Comparison of ENCODE assay signal across 17 mouse cellular contexts in genomic region chr15:97754476-97754875, GRCm38 (mm10). TPM values are rescaled to one million over a fixed set of nuclear protein-coding genes. Genes with fewer than 3 reads are reported as not detected.
A peak's percentile ranks its signal among the peaks of the same experiment; 100 is the strongest.
DNase-seq lines count a peak whose midpoint lies in the region; ATAC-seq lines count a peak whose summit lies in the region.
"Had no signal": no experiment of that assay in that cellular context is flagged by ENCODE, and none has a peak within 500 bp of the region (broad histone marks: within the 10 kb centered on the region; RNA-seq: fewer than 3 reads in every experiment).

No protein-coding gene starts in this region.

- H3K4me2 ChIP-seq in heart, embryonic 16.5 days (ENCODE audit: low read depth, low read length): no peak overlapping the region
- H3K4me2 ChIP-seq in midbrain, embryonic 15.5 days: no peak overlapping the region
- no peak overlapping the region for H3K4me2 ChIP-seq in limb, embryonic 13.5 days (replicated peaks)
- no peak overlapping the region for H3K4me2 ChIP-seq in hindbrain, embryonic 14.5 days (replicated peaks)
- H3K4me2 ChIP-seq: heart, embryonic 11.5 days; midbrain, embryonic 13.5 days had no signal

- no peak overlapping the region; the same call in 1 of the 2 replicates for H3K27ac ChIP-seq in heart, embryonic 16.5 days (ENCODE audit: low read length)
- peak overlapping the region; percentile 57; the same call in 1 of the 2 replicates for H3K27ac ChIP-seq in midbrain, embryonic 10.5 days (replicated peaks)
- no peak overlapping the region for H3K27ac ChIP-seq in midbrain, embryonic 15.5 days
- 0 out of 2 replicates have a peak overlapping the region, but pooled peaks have one; percentile 12 for H3K27ac ChIP-seq in brown adipose tissue, adult 24 weeks (replicated peaks; ENCODE audit: low read depth, low read length)
- peak overlapping the region; percentile 55; the same call in 1 of the 2 replicates for H3K27ac ChIP-seq in limb, embryonic 13.5 days
- no peak overlapping the region for H3K27ac ChIP-seq in hindbrain, embryonic 14.5 days
- H3K27ac ChIP-seq: liver, embryonic 14.5 days; midbrain, embryonic 13.5 days had no signal

- no peaks in the 10 kb centered on the region for H3K27me3 ChIP-seq in heart, embryonic 16.5 days (ENCODE audit: control insufficient read depth, insufficient read depth, low read length)
- no peaks in the 10 kb centered on the region for H3K27me3 ChIP-seq in midbrain, embryonic 10.5 days (ENCODE audit: low read depth, poor library complexity, severe bottlenecking)
- no peaks in the 10 kb centered on the region for H3K27me3 ChIP-seq in midbrain, embryonic 15.5 days (replicated peaks)
- H3K27me3 ChIP-seq in limb, embryonic 13.5 days: no peaks in the 10 kb centered on the region
- no peaks in the 10 kb centered on the region for H3K27me3 ChIP-seq in hindbrain, embryonic 14.5 days (ENCODE audit: control insufficient read depth, insufficient read depth, low read length)
- H3K27me3 ChIP-seq: midbrain, embryonic 13.5 days had no signal

- H3K4me1 ChIP-seq in heart, embryonic 16.5 days (ENCODE audit: control insufficient read depth, insufficient read depth, low read length): peaks cover 33% of the 10 kb centered on the region
- H3K4me1 ChIP-seq in midbrain, embryonic 10.5 days: peaks cover 37% of the 10 kb centered on the region
- peaks cover 18% of the 10 kb centered on the region; the same call in 1 of the 2 replicates for H3K4me1 ChIP-seq in midbrain, embryonic 15.5 days
- peaks cover 16% of the 10 kb centered on the region for H3K4me1 ChIP-seq in brown adipose tissue, adult 24 weeks (ENCODE audit: control insufficient read depth, insufficient read depth, insufficient read length, low read length)
- peaks cover 39% of the 10 kb centered on the region for H3K4me1 ChIP-seq in limb, embryonic 13.5 days
- peaks cover 12% of the 10 kb centered on the region for H3K4me1 ChIP-seq in hindbrain, embryonic 14.5 days (replicated peaks; ENCODE audit: control insufficient read depth, insufficient read depth, low read length)

- no peak overlapping the region for H3K4me3 ChIP-seq in heart, embryonic 16.5 days (ENCODE audit: low read length)
- no peak overlapping the region for H3K4me3 ChIP-seq in midbrain, embryonic 10.5 days
- H3K4me3 ChIP-seq in midbrain, embryonic 15.5 days: no peak overlapping the region
- no peak overlapping the region for H3K4me3 ChIP-seq in brown adipose tissue, adult 24 weeks (ENCODE audit: insufficient read depth, low read depth, low read length)
- no peak overlapping the region for H3K4me3 ChIP-seq in limb, embryonic 13.5 days
- H3K4me3 ChIP-seq in hindbrain, embryonic 14.5 days (replicated peaks; ENCODE audit: low read length): no peak overlapping the region
- H3K4me3 ChIP-seq: midbrain, embryonic 13.5 days had no signal

- 34% methylated on average over 6 of the region's 6 CpGs for WGBS in heart, embryonic 16.5 days
- WGBS in midbrain, embryonic 10.5 days: 87% methylated on average over 6 of the region's 6 CpGs
- 75% methylated on average over 6 of the region's 6 CpGs for WGBS in midbrain, embryonic 15.5 days
- WGBS in limb, embryonic 13.5 days: 67% methylated on average over 6 of the region's 6 CpGs
- 64% methylated on average over 6 of the region's 6 CpGs for WGBS in hindbrain, embryonic 14.5 days

- H3K9ac ChIP-seq in heart, embryonic 16.5 days (ENCODE audit: low read length): peak overlapping the region; percentile 23; the same call in 1 of the 2 replicates
- H3K9ac ChIP-seq in midbrain, embryonic 15.5 days: no peak overlapping the region
- peak overlapping the region; percentile 35; the same call in 1 of the 2 replicates for H3K9ac ChIP-seq in limb, embryonic 13.5 days
- H3K9ac ChIP-seq in hindbrain, embryonic 14.5 days: no peak overlapping the region
- H3K9ac ChIP-seq: liver, embryonic 14.5 days; midbrain, embryonic 13.5 days had no signal

- intact Hi-C loops in heart, postnatal 36 days (cut with DNase I): no loop called here

- DNase-seq in heart, postnatal 36 days: no peak
- no peak for DNase-seq in midbrain, embryonic 10.5 days (ENCODE audit: low spot score)
- no peak for DNase-seq in cerebellum, adult 11-12 months
- DNase-seq in hindbrain, embryonic 14.5 days (ENCODE audit: low spot score): no peak
- DNase-seq: adrenal gland, adult 2 months; cerebellum, postnatal 10 days; lung, postnatal 36 days; right cerebral cortex, postnatal 4 days had no signal

- no peaks in the 10 kb centered on the region for H3K9me3 ChIP-seq in heart, embryonic 16.5 days (replicated peaks; ENCODE audit: control insufficient read depth, low read length)
- no peaks in the 10 kb centered on the region for H3K9me3 ChIP-seq in midbrain, embryonic 10.5 days (replicated peaks)
- H3K9me3 ChIP-seq in midbrain, embryonic 15.5 days: no peaks in the 10 kb centered on the region
- H3K9me3 ChIP-seq in limb, embryonic 13.5 days: no peaks in the 10 kb centered on the region
- no peaks in the 10 kb centered on the region for H3K9me3 ChIP-seq in hindbrain, embryonic 14.5 days (ENCODE audit: control insufficient read depth, low read length)
- H3K9me3 ChIP-seq: midbrain, embryonic 13.5 days had no signal

- no peaks in the 10 kb centered on the region; the same call in 1 of the 2 replicates for H3K36me3 ChIP-seq in heart, embryonic 16.5 days (ENCODE audit: control insufficient read depth, insufficient read depth)
- no peaks in the 10 kb centered on the region for H3K36me3 ChIP-seq in midbrain, embryonic 10.5 days
- H3K36me3 ChIP-seq in midbrain, embryonic 15.5 days (replicated peaks): no peaks in the 10 kb centered on the region; the same call in 1 of the 2 replicates
- H3K36me3 ChIP-seq in limb, embryonic 13.5 days: peaks cover 16% of the 10 kb centered on the region
- H3K36me3 ChIP-seq in hindbrain, embryonic 14.5 days (replicated peaks; ENCODE audit: control insufficient read depth, insufficient read depth): no peaks in the 10 kb centered on the region
- H3K36me3 ChIP-seq: midbrain, embryonic 13.5 days had no signal

- ATAC-seq in heart, embryonic 16.5 days (replicated peaks; ENCODE audit: extremely low read depth, insufficient read depth, low FRiP score): no peak
- ATAC-seq in midbrain, embryonic 15.5 days (replicated peaks): no peak
- no peak for ATAC-seq in limb, embryonic 13.5 days (ENCODE audit: low FRiP score, low read depth)
- no peak for ATAC-seq in hindbrain, embryonic 14.5 days (ENCODE audit: low FRiP score)
- ATAC-seq: midbrain, embryonic 13.5 days had no signal

RNA-seq across cellular contexts. Expression of gene Rapgef3, which starts 13.3 kb away (rescaled TPM):
- polyA plus RNA-seq in heart, embryonic 16.5 days (2015; fragmentation: Nextera tagmentation; extraction: Ambion mirVana): 26.3 and 28.7 TPM in 2 replicates
- 10 to 100 TPM; 25.4 to 27.4 TPM for total RNA-seq in heart, postnatal 36 days (2021)
- polyA plus RNA-seq in midbrain, embryonic 10.5 days (2016; fragmentation: Nextera tagmentation; extraction: Ambion mirVana): 5.3 and 6.0 TPM in 2 replicates
- polyA plus RNA-seq in midbrain, embryonic 15.5 days (2015; fragmentation: Nextera tagmentation; extraction: Ambion mirVana): 15.4 and 16.8 TPM in 2 replicates
- 6.1 and 6.6 TPM in 2 replicates for polyA plus RNA-seq in brown adipose tissue, adult 24 weeks (2012; ENCODE audit: insufficient read depth, insufficient read length, missing spikeins)
- polyA plus RNA-seq in limb, embryonic 13.5 days (2015; fragmentation: Nextera tagmentation; extraction: Ambion mirVana): 10.9 and 11.2 TPM in 2 replicates
- polyA plus RNA-seq in hindbrain, embryonic 14.5 days (2014; fragmentation: Nextera tagmentation; extraction: Ambion mirVana): 7.3 and 9.6 TPM in 2 replicates

RNA-seq across cellular contexts. Expression of gene Endou, which starts 23.3 kb away (rescaled TPM):
- polyA plus RNA-seq in heart, embryonic 16.5 days (2015; fragmentation: Nextera tagmentation; extraction: Ambion mirVana): 2.8 and 9.6 TPM in 2 replicates
- total RNA-seq in heart, postnatal 36 days (2021): 1 to 10 TPM; 1.3 to 2.2 TPM
- polyA plus RNA-seq in midbrain, embryonic 10.5 days (2016; fragmentation: Nextera tagmentation; extraction: Ambion mirVana): 0.12 and 0.26 TPM in 2 replicates
- 0.17 and 0.27 TPM in 2 replicates for polyA plus RNA-seq in midbrain, embryonic 15.5 days (2015; fragmentation: Nextera tagmentation; extraction: Ambion mirVana)
- 0.63 and 2.0 TPM in 2 replicates for polyA plus RNA-seq in brown adipose tissue, adult 24 weeks (2012; ENCODE audit: insufficient read depth, insufficient read length, missing spikeins)
- 2.7 and 3.0 TPM in 2 replicates for polyA plus RNA-seq in limb, embryonic 13.5 days (2015; fragmentation: Nextera tagmentation; extraction: Ambion mirVana)
- polyA plus RNA-seq in hindbrain, embryonic 14.5 days (2014; fragmentation: Nextera tagmentation; extraction: Ambion mirVana): 0.20 and 0.31 TPM in 2 replicates
- polyA plus RNA-seq: forebrain, embryonic 11.5 days; heart, embryonic 11.5 days; intestine, embryonic 14.5 days had no signal

RNA-seq across cellular contexts. Expression of gene Slc48a1, which starts 23.8 kb away (rescaled TPM):
- polyA plus RNA-seq in heart, embryonic 16.5 days (2015; fragmentation: Nextera tagmentation; extraction: Ambion mirVana): 71.0 and 76.0 TPM in 2 replicates
- total RNA-seq in heart, postnatal 36 days (2021): 10 to 100 TPM; 73.3 to 84.1 TPM
- 30.5 and 36.3 TPM in 2 replicates for polyA plus RNA-seq in midbrain, embryonic 10.5 days (2016; fragmentation: Nextera tagmentation; extraction: Ambion mirVana)
- polyA plus RNA-seq in midbrain, embryonic 15.5 days (2015; fragmentation: Nextera tagmentation; extraction: Ambion mirVana): 85.7 and 90.1 TPM in 2 replicates
- 70.5 and 79.9 TPM in 2 replicates for polyA plus RNA-seq in brown adipose tissue, adult 24 weeks (2012; ENCODE audit: insufficient read depth, insufficient read length, missing spikeins)
- polyA plus RNA-seq in limb, embryonic 13.5 days (2015; fragmentation: Nextera tagmentation; extraction: Ambion mirVana): 39.5 and 41.7 TPM in 2 replicates
- polyA plus RNA-seq in hindbrain, embryonic 14.5 days (2014; fragmentation: Nextera tagmentation; extraction: Ambion mirVana): 92.6 and 101 TPM in 2 replicates

RNA-seq across cellular contexts. Expression of gene Rpap3, which starts 48.9 kb away (rescaled TPM):
- polyA plus RNA-seq in heart, embryonic 16.5 days (2015; fragmentation: Nextera tagmentation; extraction: Ambion mirVana): 18.1 and 22.9 TPM in 2 replicates
- total RNA-seq in heart, postnatal 36 days (2021): 10 to 100 TPM; 13.1 to 15.7 TPM
- 40.4 and 41.7 TPM in 2 replicates for polyA plus RNA-seq in midbrain, embryonic 10.5 days (2016; fragmentation: Nextera tagmentation; extraction: Ambion mirVana)
- polyA plus RNA-seq in midbrain, embryonic 15.5 days (2015; fragmentation: Nextera tagmentation; extraction: Ambion mirVana): 31.1 and 33.7 TPM in 2 replicates
- 7.5 and 8.8 TPM in 2 replicates for polyA plus RNA-seq in brown adipose tissue, adult 24 weeks (2012; ENCODE audit: insufficient read depth, insufficient read length, missing spikeins)
- polyA plus RNA-seq in limb, embryonic 13.5 days (2015; fragmentation: Nextera tagmentation; extraction: Ambion mirVana): 27.5 and 30.8 TPM in 2 replicates
- 42.1 and 45.6 TPM in 2 replicates for polyA plus RNA-seq in hindbrain, embryonic 14.5 days (2014; fragmentation: Nextera tagmentation; extraction: Ambion mirVana)

Comparison
In these comparisons a context has a peak if more than half of its experiments do, and no peak if none do; other contexts are left out.
1. H3K27ac ChIP-seq: peak in midbrain, embryonic 10.5 days (single experiment), brown adipose tissue, adult 24 weeks (single experiment) and limb, embryonic 13.5 days (single experiment); none in heart, embryonic 16.5 days (single experiment), midbrain, embryonic 15.5 days (single experiment) and hindbrain, embryonic 14.5 days (single experiment).
2. H3K9ac ChIP-seq: peak in heart, embryonic 16.5 days (single experiment) and limb, embryonic 13.5 days (single experiment); none in midbrain, embryonic 15.5 days (single experiment) and hindbrain, embryonic 14.5 days (single experiment).